Mouse (Mus musculus): ENCODE measurements at regions not wholly inside any gene's neighbourhood (a gene's known extent, or its start where the extent isn't known, plus 50 kb on each side); places are given as distances from the start of the nearest gene placed in this dataset.

DNA sequence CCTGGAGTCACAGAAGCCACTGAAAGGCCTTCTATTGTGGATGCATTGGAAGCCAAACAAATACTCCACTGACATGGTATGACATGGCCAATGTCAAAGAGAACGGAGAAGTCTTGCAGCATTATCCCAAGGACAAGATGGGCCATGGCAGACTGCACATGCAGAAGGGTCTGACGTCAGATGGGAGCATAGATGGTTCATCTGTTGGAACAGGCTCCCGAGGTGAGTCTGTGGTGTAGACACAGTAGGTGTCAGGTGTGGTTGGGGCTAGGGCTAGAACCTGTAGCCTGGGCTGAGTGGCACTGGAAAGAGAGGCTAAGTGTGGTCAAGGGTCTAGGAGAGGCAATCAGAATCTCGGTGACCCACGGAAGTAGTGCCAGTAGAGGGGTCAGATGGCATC lies 94.2 kb upstream of the Lmo4 start:
- no peaks in the 10 kb centered on the region for H3K9me3 ChIP-seq (ENCODE audit: control insufficient read depth)
- no peaks in the 10 kb centered on the region for H3K27me3 ChIP-seq (replicated peaks; ENCODE audit: control insufficient read depth, insufficient read depth, low read length)
- H3K4me1 ChIP-seq (replicated peaks; ENCODE audit: control insufficient read depth, insufficient read depth, low read length), result no peaks in the 10 kb centered on the region
- no peak for ATAC-seq
- no peak overlapping the region for H3K27ac ChIP-seq (ENCODE audit: low read depth, low read length)
- no peak overlapping the region for H3K4me2 ChIP-seq (replicated peaks; ENCODE audit: low read depth)
- WGBS, result 90% methylated on average over 5 of the region's 5 CpGs
- no peaks in the 10 kb centered on the region for H3K36me3 ChIP-seq (ENCODE audit: control insufficient read depth, insufficient read depth)
- no peak overlapping the region for H3K4me3 ChIP-seq (ENCODE audit: low read depth, low read length)
- no peak for TF ChIP-seq CTCF (IDR thresholded peaks at IDR 0.05; ENCODE audit: low read depth)
- H3K9ac ChIP-seq (ENCODE audit: low read depth, low read length), result no peak overlapping the region

DNA sequence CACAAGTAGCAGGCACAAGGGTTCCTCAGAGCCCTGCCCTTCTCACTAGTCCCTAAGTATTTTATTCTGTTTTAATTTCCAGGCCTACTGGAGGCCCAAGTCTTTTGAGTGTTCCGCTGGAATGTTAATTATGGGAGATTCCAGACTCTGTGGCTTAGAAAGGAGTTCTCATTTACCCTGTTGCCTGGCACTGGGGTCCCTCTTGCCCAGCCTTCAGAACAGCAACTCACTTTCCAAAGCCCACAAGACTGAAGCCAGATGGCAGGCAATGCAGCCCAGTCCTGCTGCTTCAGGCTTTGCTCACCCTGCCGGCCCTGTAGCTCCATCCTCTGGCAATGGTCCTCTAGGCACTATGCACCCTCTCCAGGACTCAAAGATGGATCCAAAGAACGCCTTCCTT lies 84.5 kb upstream of the Lmo4 start:
- H3K36me3 ChIP-seq (ENCODE audit: control insufficient read depth, insufficient read depth), result no peaks in the 10 kb centered on the region
- H3K4me2 ChIP-seq (replicated peaks; ENCODE audit: low read depth), result no peak overlapping the region
- ATAC-seq, result no peak
- no peak overlapping the region for H3K9ac ChIP-seq (ENCODE audit: low read depth, low read length)
- no peaks in the 10 kb centered on the region for H3K9me3 ChIP-seq (ENCODE audit: control insufficient read depth)
- no peak overlapping the region for H3K4me3 ChIP-seq (ENCODE audit: low read depth, low read length)
- H3K27me3 ChIP-seq (replicated peaks; ENCODE audit: control insufficient read depth, insufficient read depth, low read length), result no peaks in the 10 kb centered on the region
- 84% methylated on average over 3 of the region's 3 CpGs for WGBS
- H3K27ac ChIP-seq (ENCODE audit: low read depth, low read length), result no peak overlapping the region
- TF ChIP-seq CTCF (IDR thresholded peaks at IDR 0.05; ENCODE audit: low read depth), result no peak
- no peaks in the 10 kb centered on the region for H3K4me1 ChIP-seq (replicated peaks; ENCODE audit: control insufficient read depth, insufficient read depth, low read length)

DNA sequence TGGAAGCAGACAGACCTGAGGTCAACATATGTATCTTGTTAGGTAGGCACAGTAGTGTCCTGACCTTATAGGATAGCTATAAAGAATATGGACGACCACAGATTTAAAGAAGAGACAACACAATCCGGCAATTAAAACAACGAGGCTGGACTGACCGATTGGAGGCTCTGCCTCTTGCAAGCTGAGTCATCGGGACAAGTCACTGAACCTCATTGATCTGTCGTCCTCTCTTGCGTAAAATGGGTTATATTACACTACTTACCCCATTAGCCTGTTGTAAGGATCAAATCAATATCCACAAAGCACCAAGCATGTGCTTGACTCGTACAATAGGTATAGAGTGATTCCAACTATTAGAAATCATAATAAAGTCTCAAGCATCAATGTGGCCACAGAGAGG lies 81.1 kb upstream of the Lmo4 start:
- TF ChIP-seq CTCF (IDR thresholded peaks at IDR 0.05; ENCODE audit: low read depth), result no peak
- no peaks in the 10 kb centered on the region for H3K4me1 ChIP-seq (replicated peaks; ENCODE audit: control insufficient read depth, insufficient read depth, low read length)
- no peak for ATAC-seq
- no peak overlapping the region for H3K27ac ChIP-seq (ENCODE audit: low read depth, low read length)
- WGBS, result 78% methylated on average over 8 of the region's 8 CpGs
- H3K36me3 ChIP-seq (ENCODE audit: control insufficient read depth, insufficient read depth), result no peaks in the 10 kb centered on the region
- H3K9ac ChIP-seq (ENCODE audit: low read depth, low read length), result no peak overlapping the region
- no peaks in the 10 kb centered on the region for H3K9me3 ChIP-seq (ENCODE audit: control insufficient read depth)
- H3K4me2 ChIP-seq (replicated peaks; ENCODE audit: low read depth), result no peak overlapping the region
- H3K4me3 ChIP-seq (ENCODE audit: low read depth, low read length), result no peak overlapping the region
- no peaks in the 10 kb centered on the region for H3K27me3 ChIP-seq (replicated peaks; ENCODE audit: control insufficient read depth, insufficient read depth, low read length)

DNA sequence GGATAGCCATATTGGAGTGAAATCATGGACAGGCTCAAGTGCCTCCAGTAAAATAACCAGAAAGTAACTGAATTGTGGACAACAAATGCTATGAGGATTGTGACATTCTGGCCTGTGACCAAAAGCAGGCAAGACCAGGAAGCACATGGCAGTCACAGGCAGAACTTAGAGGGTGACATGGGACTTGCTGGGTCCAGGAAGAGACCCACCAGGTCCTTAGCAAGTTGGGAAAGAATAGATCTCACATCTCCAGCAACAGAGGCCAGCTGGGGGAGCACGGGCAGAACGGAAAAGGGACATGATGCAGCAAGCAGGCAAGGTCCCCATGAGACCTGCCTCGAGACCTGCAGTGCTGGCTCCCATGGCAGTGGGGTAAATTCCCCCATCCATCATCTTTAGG lies 79.3 kb upstream of the Lmo4 start:
- Histone ChIP-seq H3K27me3 (replicated peaks; ENCODE audit: control insufficient read depth, insufficient read depth, low read length) (no peaks in the 10 kb centered on the region), H3K36me3 (ENCODE audit: control insufficient read depth, insufficient read depth) (no peaks in the 10 kb centered on the region), H3K4me2 (replicated peaks; ENCODE audit: low read depth) (no peak overlapping the region), H3K9ac (ENCODE audit: low read depth, low read length) (no peak overlapping the region), H3K9me3 (ENCODE audit: control insufficient read depth) (no peaks in the 10 kb centered on the region), H3K4me3 (ENCODE audit: low read depth, low read length) (no peak overlapping the region), H3K27ac (ENCODE audit: low read depth, low read length) (no peak overlapping the region), H3K4me1 (replicated peaks; ENCODE audit: control insufficient read depth, insufficient read depth, low read length) (no peaks in the 10 kb centered on the region)
- ATAC-seq, result no peak
- WGBS, result 94% methylated on average over 3 of the region's 3 CpGs
- TF ChIP-seq CTCF (IDR thresholded peaks at IDR 0.05; ENCODE audit: low read depth), result no peak

DNA sequence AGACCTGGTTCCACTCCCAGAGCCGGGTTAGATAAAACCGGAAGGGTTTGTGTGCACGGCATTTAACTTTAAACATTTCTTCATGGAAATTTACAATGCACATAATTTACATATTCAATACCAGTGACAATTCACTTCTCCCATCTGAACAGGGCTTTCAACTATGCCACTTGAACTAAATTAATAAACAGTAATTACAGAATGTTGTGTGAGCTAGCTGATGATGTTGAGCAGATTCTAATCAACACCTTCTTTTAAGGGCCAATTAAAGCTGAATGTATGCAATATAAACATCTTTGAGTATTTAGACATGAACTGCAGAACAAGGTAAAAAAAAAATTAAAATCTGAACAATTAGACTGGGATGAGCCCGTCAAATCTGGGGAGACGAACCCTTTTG lies 68.1 kb upstream of the Lmo4 start:
- 87% methylated on average over 5 of the region's 5 CpGs for WGBS
- H3K4me1 ChIP-seq (replicated peaks; ENCODE audit: control insufficient read depth, insufficient read depth, low read length), result no peaks in the 10 kb centered on the region
- H3K4me3 ChIP-seq (ENCODE audit: low read depth, low read length), result no peak overlapping the region
- H3K9ac ChIP-seq (ENCODE audit: low read depth, low read length), result no peak overlapping the region
- TF ChIP-seq CTCF (IDR thresholded peaks at IDR 0.05; ENCODE audit: low read depth), result no peak
- no peak overlapping the region for H3K4me2 ChIP-seq (replicated peaks; ENCODE audit: low read depth)
- no peaks in the 10 kb centered on the region for H3K27me3 ChIP-seq (replicated peaks; ENCODE audit: control insufficient read depth, insufficient read depth, low read length)
- no peak overlapping the region for H3K27ac ChIP-seq (ENCODE audit: low read depth, low read length)
- ATAC-seq, result no peak
- H3K9me3 ChIP-seq (ENCODE audit: control insufficient read depth), result no peaks in the 10 kb centered on the region
- no peaks in the 10 kb centered on the region for H3K36me3 ChIP-seq (ENCODE audit: control insufficient read depth, insufficient read depth)

DNA sequence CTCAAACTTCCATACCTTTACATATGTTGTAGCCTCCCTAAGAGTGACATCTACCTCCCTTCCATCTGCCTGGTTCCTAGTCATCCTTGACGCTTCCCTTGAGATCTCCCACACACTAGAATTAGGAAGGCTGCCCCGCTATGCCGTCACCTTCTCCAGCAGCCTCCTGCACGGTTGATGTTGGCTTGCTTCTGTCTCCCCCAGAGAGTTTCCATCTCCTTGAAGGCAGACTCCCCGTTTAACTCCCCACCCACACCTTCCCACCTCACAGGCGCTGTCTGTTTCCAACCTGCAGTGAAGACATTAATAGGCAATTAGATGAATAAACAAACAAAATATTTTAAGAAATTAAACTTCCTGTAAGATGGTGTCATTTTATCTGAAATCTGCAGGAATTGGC lies 65.2 kb upstream of the Lmo4 start:
- Histone ChIP-seq H3K4me2 (replicated peaks; ENCODE audit: low read depth) (no peak overlapping the region), H3K27me3 (replicated peaks; ENCODE audit: control insufficient read depth, insufficient read depth, low read length) (no peaks in the 10 kb centered on the region), H3K27ac (ENCODE audit: low read depth, low read length) (no peak overlapping the region), H3K4me1 (replicated peaks; ENCODE audit: control insufficient read depth, insufficient read depth, low read length) (no peaks in the 10 kb centered on the region), H3K4me3 (ENCODE audit: low read depth, low read length) (no peak overlapping the region), H3K36me3 (ENCODE audit: control insufficient read depth, insufficient read depth) (no peaks in the 10 kb centered on the region), H3K9me3 (ENCODE audit: control insufficient read depth) (no peaks in the 10 kb centered on the region), H3K9ac (ENCODE audit: low read depth, low read length) (no peak overlapping the region)
- ATAC-seq, result no peak
- 85% methylated on average over 6 of the region's 6 CpGs for WGBS
- no peak for TF ChIP-seq CTCF (IDR thresholded peaks at IDR 0.05; ENCODE audit: low read depth)

DNA sequence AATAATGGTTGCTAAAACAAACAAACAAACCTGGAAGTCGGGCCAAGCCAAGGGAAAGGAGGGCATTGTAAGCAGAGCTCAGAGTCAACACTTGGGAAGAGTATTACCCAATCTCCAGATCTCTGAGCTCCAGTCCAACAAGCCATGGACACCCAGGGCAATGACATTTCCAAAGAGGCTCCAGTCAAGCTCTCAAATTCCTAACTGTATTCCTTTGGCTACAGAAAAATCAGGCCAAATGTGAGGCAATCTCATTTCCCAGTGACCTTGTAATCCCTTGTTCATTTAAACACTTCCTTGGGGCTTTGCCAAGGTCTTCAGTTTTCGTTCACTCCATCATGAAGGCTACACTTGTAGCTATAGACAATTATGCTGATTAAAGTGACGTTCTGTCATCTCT lies 59.5 kb upstream of the Lmo4 start:
- Histone ChIP-seq H3K4me1 (replicated peaks; ENCODE audit: control insufficient read depth, insufficient read depth, low read length) (no peaks in the 10 kb centered on the region), H3K4me2 (replicated peaks; ENCODE audit: low read depth) (no peak overlapping the region), H3K9me3 (ENCODE audit: control insufficient read depth) (no peaks in the 10 kb centered on the region), H3K36me3 (ENCODE audit: control insufficient read depth, insufficient read depth) (no peaks in the 10 kb centered on the region), H3K9ac (ENCODE audit: low read depth, low read length) (no peak overlapping the region), H3K27ac (ENCODE audit: low read depth, low read length) (no peak overlapping the region), H3K4me3 (ENCODE audit: low read depth, low read length) (no peak overlapping the region), H3K27me3 (replicated peaks; ENCODE audit: control insufficient read depth, insufficient read depth, low read length) (no peaks in the 10 kb centered on the region)
- WGBS, result 50% methylated on average over 3 of the region's 3 CpGs
- no peak for ATAC-seq
- TF ChIP-seq CTCF (IDR thresholded peaks at IDR 0.05; ENCODE audit: low read depth), result no peak

Data from intestine, postnatal 0 days (tissue).